Mouse (Mus musculus) limb, embryonic 11.5 days (tissue): ENCODE measurements around the gene Rasal2. TPM values are rescaled to one million over a fixed set of nuclear protein-coding genes. Genes with fewer than 3 reads are reported as not detected.

Source experiments
- ATAC-seq: fragments of 200-750 bp; cut with Nextera tagmentation; 2 replicates; pipeline ENCODE4 v1.8.0; 2017; ENCODE audit warnings: low read depth; ENCODE audit not compliant: insufficient number of reproducible peaks, low FRiP score, low TSS enrichment
- DNase-seq: peaks from one replicate; pipeline ENCODE4 v3.0.0-alpha.2; 2015; ENCODE audit warnings: low spot score
- H3K27ac ChIP-seq: fragments of 300-500 bp; sonication (generic); replicated peaks from 2 replicates; pipeline ENCODE4 v1.5.1; 2014; ENCODE audit warnings: low read depth, mild to moderate bottlenecking, low read length
- H3K27me3 ChIP-seq: fragments of 300-500 bp; sonication (generic); 2 replicates; pipeline ENCODE4 v1.6.1; 2014; ENCODE audit warnings: mild to moderate bottlenecking, low read length, mixed read lengths; ENCODE audit not compliant: control insufficient read depth, insufficient read depth
- H3K36me3 ChIP-seq: fragments of 300-500 bp; sonication (generic); 2 replicates; pipeline ENCODE4 v1.6.1; 2014; ENCODE audit warnings: mild to moderate bottlenecking, low read length, moderate library complexity, mixed read lengths; ENCODE audit not compliant: control insufficient read depth, insufficient read depth
- H3K4me1 ChIP-seq: fragments of 300-500 bp; sonication (generic); 2 replicates; pipeline ENCODE4 v1.6.1; 2014; ENCODE audit warnings: low read length, mixed read lengths; ENCODE audit not compliant: control insufficient read depth, insufficient read depth
- H3K4me2 ChIP-seq: fragments of 300-500 bp; sonication (generic); 2 replicates; pipeline ENCODE4 v1.6.1; 2014; ENCODE audit warnings: low read depth, mild to moderate bottlenecking, moderate library complexity; ENCODE audit not compliant: severe bottlenecking
- H3K4me3 ChIP-seq: fragments of 300-500 bp; sonication (generic); 2 replicates; pipeline ENCODE4 v1.5.1; 2014; ENCODE audit warnings: low read depth, low read length
- H3K9ac ChIP-seq: fragments of 300-500 bp; sonication (generic); 2 replicates; pipeline ENCODE4 v1.6.1; 2014; ENCODE audit warnings: mild to moderate bottlenecking, low read length
- H3K9me3 ChIP-seq: fragments of 300-500 bp; sonication (generic); 2 replicates; pipeline ENCODE4 v1.6.1; 2016; ENCODE audit warnings: low read length; ENCODE audit not compliant: control insufficient read depth
- WGBS: fragments of 180-500 bp; shearing (Covaris S2); extraction: QIAGEN DNeasy Blood & Tissue Kit; methylation state at CpG from one replicate; pipeline ENCODE4 v1.1.7; 2014; 5-methylcytosine and 5-hydroxymethylcytosine counted together
- polyA plus RNA-seq: library from polyadenylated mRNA; unstranded; fragments of >200 nt; fragmentation: Nextera tagmentation; extraction: Ambion mirVana; gene quantifications from 2 replicates; pipeline ENCODE4 v1.2.1, GENCODE M21; 2014

Gene Rasal2
- polyA plus RNA-seq, 1 experiment from 2014 or later, result 7.0 TPM

GRCm38 (mm10) chr1:157119168-157119567 lies 293.2 kb downstream of the Rasal2 start:
- H3K9me3 ChIP-seq, result no peaks in the 10 kb centered on the region
- H3K9ac ChIP-seq, result no peak overlapping the region
- 87% methylated on average over 6 of the region's 6 CpGs for WGBS
- H3K4me2 ChIP-seq, result no peak overlapping the region
- no peaks in the 10 kb centered on the region for H3K27me3 ChIP-seq
- no peak overlapping the region for H3K4me3 ChIP-seq
- H3K36me3 ChIP-seq, result no peaks in the 10 kb centered on the region
- ATAC-seq, result no peak
- no peaks in the 10 kb centered on the region for H3K4me1 ChIP-seq
- no peak overlapping the region for H3K27ac ChIP-seq
- DNase-seq, result no peak

- H3K9ac ChIP-seq, result no peak overlapping the region
- no peak overlapping the region for H3K4me3 ChIP-seq
- DNase-seq (no peak), ATAC-seq (no peak)
- H3K4me2 ChIP-seq, result no peak overlapping the region
- no peak overlapping the region for H3K27ac ChIP-seq
- no peaks in the 10 kb centered on the region for H3K27me3 ChIP-seq
- H3K4me1 ChIP-seq, result no peaks in the 10 kb centered on the region
- no peaks in the 10 kb centered on the region for H3K9me3 ChIP-seq
- WGBS, result 85% methylated on average over 3 of the region's 3 CpGs
- H3K36me3 ChIP-seq, result no peaks in the 10 kb centered on the region
Observed at GRCm38 (mm10) chr1:157117440-157117839, 295.0 kb downstream of the Rasal2 start.

GRCm38 (mm10) chr1:157114492-157114891 lies 297.9 kb downstream of the Rasal2 start:
- H3K4me2 ChIP-seq, result no peak overlapping the region
- H3K9me3 ChIP-seq, result no peaks in the 10 kb centered on the region
- H3K4me3 ChIP-seq, result no peak overlapping the region
- no peak overlapping the region for H3K9ac ChIP-seq
- DNase-seq, result no peak
- no peaks in the 10 kb centered on the region for H3K4me1 ChIP-seq
- 77% methylated on average over 2 of the region's 2 CpGs for WGBS
- no peaks in the 10 kb centered on the region for H3K36me3 ChIP-seq
- no peaks in the 10 kb centered on the region for H3K27me3 ChIP-seq
- no peak overlapping the region for H3K27ac ChIP-seq
- no peak for ATAC-seq

GRCm38 (mm10) chr1:157110287-157110835 lies 302.0 kb downstream of the Rasal2 start:
- ATAC-seq (no peak), DNase-seq (no peak)
- no peaks in the 10 kb centered on the region for H3K4me1 ChIP-seq
- H3K27me3 ChIP-seq, result no peaks in the 10 kb centered on the region
- H3K4me3 ChIP-seq, result no peak overlapping the region
- 86% methylated on average over 6 of the region's 6 CpGs for WGBS
- H3K9me3 ChIP-seq, result no peaks in the 10 kb centered on the region
- H3K4me2 ChIP-seq, result no peak overlapping the region
- H3K36me3 ChIP-seq, result no peaks in the 10 kb centered on the region
- H3K27ac ChIP-seq, result no peak overlapping the region
- no peak overlapping the region for H3K9ac ChIP-seq

GRCm38 (mm10) chr1:157108580-157108979 lies 303.8 kb downstream of the Rasal2 start, which contains the start of gene Tex35:
Gene Tex35 (minus strand): TSS chr1:157108680.
- Histone ChIP-seq H3K4me1 (no peaks in the 10 kb centered on the region), H3K9me3 (no peaks in the 10 kb centered on the region), H3K36me3 (no peaks in the 10 kb centered on the region), H3K27ac (no peak within 1 kb of the TSS), H3K27me3 (no peaks in the 10 kb centered on the region), H3K4me3 (no peak within 1 kb of the TSS), H3K9ac (no peak within 1 kb of the TSS), H3K4me2 (no peak within 1 kb of the TSS)
- DNase-seq (no peak), ATAC-seq (no peak)
- 85% methylated on average over 4 of the region's 4 CpGs for WGBS

- no peaks in the 10 kb centered on the region; the same call in 1 of the 2 replicates for H3K4me1 ChIP-seq
- H3K4me3 ChIP-seq, result peak overlapping the region; percentile 13; the same call in 1 of the 2 replicates
- H3K27me3 ChIP-seq, result no peaks in the 10 kb centered on the region
- H3K4me2 ChIP-seq, result peak overlapping the region; percentile 31
- peak; percentile 47 for DNase-seq
- H3K27ac ChIP-seq, result no peak overlapping the region
- H3K9me3 ChIP-seq, result no peaks in the 10 kb centered on the region
- ATAC-seq, result peak; percentile 62; the same call in 1 of the 2 replicates
- 19% methylated on average over 19 of the region's 19 CpGs for WGBS
- H3K36me3 ChIP-seq, result no peaks in the 10 kb centered on the region
- no peak overlapping the region for H3K9ac ChIP-seq
Observed at GRCm38 (mm10) chr1:157101122-157101865, 311.1 kb downstream of the Rasal2 start.

- Histone ChIP-seq H3K4me2 (no peak overlapping the region), H3K9ac (no peak overlapping the region), H3K36me3 (no peaks in the 10 kb centered on the region), H3K27ac (no peak overlapping the region), H3K4me1 (no peaks in the 10 kb centered on the region), H3K4me3 (no peak overlapping the region), H3K9me3 (no peaks in the 10 kb centered on the region), H3K27me3 (no peaks in the 10 kb centered on the region)
- DNase-seq, result no peak
- WGBS, result 85% methylated on average over 4 of the region's 4 CpGs
- no peak for ATAC-seq
Observed at GRCm38 (mm10) chr1:157095534-157095933, 316.9 kb downstream of the Rasal2 start.

GRCm38 (mm10) chr1:157092622-157093021 lies 319.8 kb downstream of the Rasal2 start:
- H3K4me3 ChIP-seq, result no peak overlapping the region
- H3K36me3 ChIP-seq, result no peaks in the 10 kb centered on the region
- DNase-seq, result no peak
- H3K27ac ChIP-seq, result no peak overlapping the region
- no peaks in the 10 kb centered on the region for H3K27me3 ChIP-seq
- ATAC-seq, result no peak
- H3K9me3 ChIP-seq, result no peaks in the 10 kb centered on the region
- H3K4me2 ChIP-seq, result no peak overlapping the region
- 92% methylated on average over 1 of the region's 1 CpGs for WGBS
- H3K9ac ChIP-seq, result no peak overlapping the region
- H3K4me1 ChIP-seq, result no peaks in the 10 kb centered on the region
